Comparison of ENCODE assay signal across 1 mouse cellular context in the genomic region with DNA sequence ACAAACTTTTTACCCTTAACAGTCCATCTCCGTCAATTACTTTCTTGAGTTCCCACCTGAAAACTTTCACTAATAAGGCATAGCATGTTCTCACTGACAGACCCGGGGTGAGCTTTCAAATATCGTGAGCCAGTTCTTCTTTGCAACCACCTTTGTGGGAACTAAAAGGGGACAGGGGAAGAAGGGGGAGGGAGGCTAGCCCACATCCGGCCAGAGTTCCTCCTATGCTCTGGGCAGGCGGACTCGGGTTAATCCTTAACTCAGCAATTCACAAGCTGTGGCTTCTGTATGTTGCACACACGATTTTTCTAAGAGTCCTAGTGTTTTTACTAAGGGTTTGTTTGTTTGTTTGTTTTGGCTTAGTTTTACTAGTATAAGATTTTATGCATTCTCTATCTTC.
TF ChIP-seq lines count a peak whose summit lies in the region.

No protein-coding gene starts in this region.

TF ChIP-seq in CH12.LX, 34 proteins besides CTCF, POLR2A, EP300 and RAD21 (continued from another document):
- TF ChIP-seq ELF1 (IDR thresholded peaks at IDR 0.05; ENCODE audit: low read depth, low read length) (0 out of 2 replicates have a peak, but pooled peaks have one; percentile 28), GABPA (IDR thresholded peaks at IDR 0.05; ENCODE audit: insufficient replicate concordance, low read depth, low read length) (no peak), TCF12 (IDR thresholded peaks at IDR 0.05; ENCODE audit: low read depth, low read length) (peak; percentile 50; the same call in 1 of the 2 replicates)
TF ChIP-seq in CH12.LX: peak in this region for 6.
